Mouse (Mus musculus) thymus, adult 2 months (tissue): ENCODE results near the gene Washc1.
"Not testable (repeated sequence)": the region's sequence is repeated elsewhere in the genome, so short reads cannot be mapped to it uniquely, and the experiment has no call there.

Source experiments
- CTCF ChIP-seq: fragments of 200-500 bp; IDR thresholded peaks from 2 replicates; pipeline ENCODE4 v1.5.1; 2012; ENCODE audit warnings: mild to moderate bottlenecking, control low read depth, low read length, moderate library complexity, borderline replicate concordance; ENCODE audit not compliant: control insufficient read depth, poor library complexity, insufficient read depth; ENCODE audit errors: extremely low read depth
- POLR2A ChIP-seq: fragments of 200-500 bp; IDR thresholded peaks from 2 replicates; pipeline ENCODE4 v1.6.1; 2012; ENCODE audit warnings: mild to moderate bottlenecking, low read length, control low read depth, moderate library complexity; ENCODE audit not compliant: control insufficient read depth, poor library complexity, insufficient read depth; ENCODE audit errors: extremely low read depth

DNA sequence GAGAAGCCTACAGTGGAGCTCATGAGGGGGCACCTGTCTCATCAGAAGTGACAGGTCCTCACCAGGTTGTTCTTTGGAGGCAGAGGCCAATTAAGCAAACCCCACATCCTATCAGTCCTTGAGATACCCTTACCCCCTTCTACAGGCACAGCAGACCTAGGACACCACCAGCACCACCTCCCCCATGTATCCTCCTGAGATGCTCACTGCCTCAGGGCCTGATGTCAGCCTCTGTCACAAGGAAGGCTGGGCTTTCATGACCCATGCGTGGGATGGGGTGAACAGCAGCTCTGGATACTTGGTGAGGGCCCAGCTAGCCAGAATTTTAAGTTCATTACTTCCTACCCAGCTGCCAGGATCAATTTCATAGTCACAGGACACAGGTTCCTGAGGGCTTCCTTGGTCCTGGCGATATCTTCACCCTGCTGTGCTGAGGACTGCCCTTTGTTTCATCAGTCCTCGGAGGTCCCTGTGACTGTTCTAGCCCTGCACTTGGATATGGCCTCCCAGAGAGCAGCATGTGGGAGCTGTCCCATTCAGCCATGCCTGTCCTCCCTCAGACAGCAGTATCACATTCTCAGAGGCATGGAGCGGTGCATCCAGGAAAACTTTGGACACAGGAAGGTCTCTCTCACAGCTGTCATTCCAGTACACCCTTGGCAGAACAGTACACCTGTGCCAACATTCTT is 42.5 kb downstream of the Washc1 start:
- TF ChIP-seq CTCF, POLR2A: not testable (repeated sequence)
